Mouse (Mus musculus): ENCODE results near the gene Chn1.

DNA sequence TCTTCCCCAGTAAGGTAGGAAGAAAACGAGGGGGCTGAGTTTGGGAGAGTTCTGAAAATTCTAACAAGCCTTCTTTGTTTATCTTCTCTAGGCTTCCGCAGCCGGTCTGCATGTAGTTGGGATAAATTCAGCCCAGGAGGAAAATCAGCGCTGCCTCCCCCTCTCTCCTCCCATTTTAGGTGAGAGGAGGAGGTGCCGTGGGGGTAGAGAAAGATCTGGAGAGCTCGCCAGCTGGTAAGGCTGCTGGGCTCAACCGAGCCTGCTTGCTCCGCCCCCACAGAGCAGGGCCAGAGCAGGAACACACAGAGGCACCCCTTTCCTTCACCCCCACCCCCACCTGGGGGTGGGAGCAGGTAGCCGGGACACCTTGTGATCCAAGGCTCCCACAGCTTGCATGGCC, 178.4 kb downstream of the Chn1 start:
- no peak for TF ChIP-seq E2F4 (IDR thresholded peaks at IDR 0.05; ENCODE audit: borderline replicate concordance, low read depth, low read length)
- TF ChIP-seq BHLHE40 (IDR thresholded peaks at IDR 0.05; ENCODE audit: borderline replicate concordance, low read depth, low read length): no peak
- no peak for TF ChIP-seq EP300 (IDR thresholded peaks at IDR 0.05; ENCODE audit: low read depth in 1 of 2, low read length in 2 of 2)
- TF ChIP-seq RAD21 (IDR thresholded peaks at IDR 0.05; ENCODE audit: low read depth, low read length): no peak
- no peak for TF ChIP-seq GABPA (IDR thresholded peaks at IDR 0.05; ENCODE audit: low read depth, low read length)
- no peak for TF ChIP-seq GATA1 (IDR thresholded peaks at IDR 0.05; ENCODE audit: low read depth, low read length)
- no peak for TF ChIP-seq CTCF (IDR thresholded peaks at IDR 0.05 in 2 of 3, conservative IDR thresholded peaks at IDR 0.05 in 1 of 3; ENCODE audit: control insufficient read depth in 1 of 3, insufficient read depth in 1 of 3, low read depth in 2 of 3, low read length in 3 of 3, poor library complexity in 1 of 3, severe bottlenecking in 1 of 3)
- no peak for TF ChIP-seq MAFK (IDR thresholded peaks at IDR 0.05; ENCODE audit: borderline replicate concordance, low read depth, low read length)
- TF ChIP-seq MYB (IDR thresholded peaks at IDR 0.05; ENCODE audit: low read depth, low read length): no peak
- no peak for TF ChIP-seq POLR2A (IDR thresholded peaks at IDR 0.05; ENCODE audit: control insufficient read depth in 1 of 2, insufficient read depth in 1 of 2, low read depth in 1 of 2, low read length in 2 of 2, poor library complexity in 1 of 2)
- no peak for TF ChIP-seq TAL1 (IDR thresholded peaks at IDR 0.05; ENCODE audit: low read length)
- TF ChIP-seq ZKSCAN1 (IDR thresholded peaks at IDR 0.05; ENCODE audit: low read depth, low read length): no peak

All from MEL (cell line).